Mouse (Mus musculus): ENCODE results near the gene Yeats4.

DNA sequence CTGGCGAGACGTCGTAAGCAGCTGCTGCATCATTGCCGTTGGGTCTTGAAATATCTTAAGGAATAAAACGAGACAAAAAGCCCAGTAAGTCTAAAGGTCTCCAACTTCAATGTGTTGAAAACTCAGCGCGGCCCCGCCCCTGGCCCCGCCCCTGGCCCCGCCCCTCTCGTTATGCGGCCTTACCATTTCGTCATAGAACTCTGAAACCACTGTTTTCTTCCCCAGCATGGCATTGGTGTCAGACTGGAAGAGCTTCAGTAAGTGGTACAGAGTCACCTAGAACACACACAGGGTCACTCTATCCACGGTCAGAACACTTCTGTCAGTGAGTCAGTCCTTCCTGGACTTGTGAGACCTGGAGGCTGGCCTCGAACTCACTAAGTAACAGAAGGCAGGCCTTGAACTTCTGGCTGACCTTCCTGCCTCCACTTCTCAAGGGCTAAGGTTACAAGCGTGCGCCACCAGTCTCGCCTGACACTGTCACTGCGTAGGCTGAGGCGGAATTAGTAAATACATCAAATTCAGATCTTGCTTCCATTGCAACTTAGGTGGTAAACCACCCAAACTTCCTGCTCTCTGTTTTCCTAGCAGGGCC, 7.0 kb downstream of the Yeats4 start:
- TF ChIP-seq POLR2A (IDR thresholded peaks at IDR 0.05; ENCODE audit: insufficient read depth, low read length) = no peak
- TF ChIP-seq EP300 (IDR thresholded peaks at IDR 0.05; ENCODE audit: insufficient read depth, low read depth, low read length) = no peak
